Mouse (Mus musculus): ENCODE results near the gene Slc15a3.

DNA sequence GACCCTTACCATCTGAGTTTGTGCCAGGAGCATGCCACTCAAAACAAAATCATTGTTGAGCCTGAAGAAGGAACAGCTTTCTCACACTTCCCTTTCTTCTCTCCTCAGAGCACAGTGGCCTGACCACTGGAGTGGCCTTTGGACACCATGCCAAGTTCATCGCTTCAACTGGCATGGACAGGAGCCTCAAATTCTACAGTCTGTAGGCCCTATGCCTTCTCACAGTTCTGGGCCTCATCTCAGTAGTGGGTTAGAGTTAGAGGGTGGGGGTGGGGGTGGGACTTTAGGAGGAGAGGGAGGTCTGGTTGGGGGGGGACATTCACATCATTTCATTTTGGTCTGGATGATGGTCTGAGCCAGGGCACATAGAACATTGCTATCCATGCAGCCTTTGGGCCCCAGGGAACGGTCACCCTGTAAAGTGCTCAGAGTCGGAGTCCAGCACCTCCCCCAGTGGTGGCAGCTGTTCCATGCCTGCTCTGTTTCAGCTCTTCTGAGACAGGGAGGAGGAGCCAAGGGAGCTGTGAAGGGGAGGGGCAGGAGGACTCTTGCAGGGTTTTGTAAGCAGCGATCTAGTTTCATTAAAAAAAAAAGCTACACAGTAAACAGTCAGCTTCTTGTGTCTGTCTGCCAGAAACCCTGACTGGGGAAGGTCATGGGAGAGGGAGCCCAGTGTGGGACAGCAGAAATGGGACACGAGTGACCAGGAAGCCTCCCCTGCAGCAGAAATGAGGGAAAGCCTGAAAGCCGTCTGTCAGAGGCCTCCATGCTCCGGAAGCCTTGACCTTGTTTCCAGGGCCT, 65.6 kb downstream of the Slc15a3 start:
- TF ChIP-seq CHD2 (IDR thresholded peaks at IDR 0.05; ENCODE audit: low read depth, low read length) (no peak), ZC3H11A (IDR thresholded peaks at IDR 0.05; ENCODE audit: borderline replicate concordance, low read depth, low read length) (no peak), ZNF384 (IDR thresholded peaks at IDR 0.05; ENCODE audit: low read depth, low read length) (no peak), MAFK (IDR thresholded peaks at IDR 0.05; ENCODE audit: insufficient read depth, low read depth, low read length) (no peak), HCFC1 (IDR thresholded peaks at IDR 0.05; ENCODE audit: borderline replicate concordance, insufficient read depth, low read length) (no peak)
